8 mouse cellular contexts compared by ENCODE assay signal in genomic region chr17:84511682-84512515, GRCm38 (mm10). TPM values are rescaled to one million over a fixed set of nuclear protein-coding genes. Genes with fewer than 3 reads are reported as not detected.
A peak's percentile ranks its signal among the peaks of the same experiment; 100 is the strongest.
DNase-seq lines count a peak whose midpoint lies in the region; ATAC-seq and TF ChIP-seq lines count a peak whose summit lies in the region.

Gene Plekhh2, plus strand, starts transcription at chr17:84511895.

- H3K27ac ChIP-seq in hindbrain, embryonic 12.5 days: no peak within 1 kb of the TSS
- H3K27ac ChIP-seq in lung, postnatal 0 days (ENCODE audit: low read length): peak within 1 kb of the TSS; percentile 90

- peak; percentile 85 for ATAC-seq in hindbrain, embryonic 12.5 days (ENCODE audit: low FRiP score)
- peak; percentile 91 for ATAC-seq in lung, postnatal 0 days

- H3K9me3 ChIP-seq in hindbrain, embryonic 12.5 days (replicated peaks): no peaks in the 10 kb centered on the region
- no peaks in the 10 kb centered on the region for H3K9me3 ChIP-seq in lung, postnatal 0 days (ENCODE audit: low read length)

- no peaks in the 10 kb centered on the region for H3K36me3 ChIP-seq in hindbrain, embryonic 12.5 days
- no peaks in the 10 kb centered on the region for H3K36me3 ChIP-seq in lung, postnatal 0 days (ENCODE audit: insufficient read depth, low read length)

- H3K4me3 ChIP-seq in hindbrain, embryonic 12.5 days: peak within 1 kb of the TSS; percentile 57
- peak within 1 kb of the TSS; percentile 82 for H3K4me3 ChIP-seq in lung, postnatal 0 days (ENCODE audit: low read depth, low read length)

- H3K4me2 ChIP-seq in hindbrain, embryonic 12.5 days (replicated peaks): peak within 1 kb of the TSS; percentile 97
- H3K4me2 ChIP-seq in lung, postnatal 0 days (replicated peaks; ENCODE audit: low read depth, low read length): peak within 1 kb of the TSS; percentile 86

- peak within 1 kb of the TSS; percentile 72 for H3K9ac ChIP-seq in hindbrain, embryonic 12.5 days
- H3K9ac ChIP-seq in lung, postnatal 0 days (replicated peaks; ENCODE audit: low read depth): peak within 1 kb of the TSS; percentile 58

- TF ChIP-seq CTCF in lung, postnatal 0 days (IDR thresholded peaks at IDR 0.05): peak; percentile 53

- peaks cover 7% of the 10 kb centered on the region; the same call in 1 of the 2 replicates for H3K27me3 ChIP-seq in hindbrain, embryonic 12.5 days
- no peaks in the 10 kb centered on the region for H3K27me3 ChIP-seq in lung, postnatal 0 days (replicated peaks; ENCODE audit: insufficient read depth, low read length)

- WGBS in hindbrain, embryonic 12.5 days: under 1% methylated on average over 78 of the region's 79 CpGs
- 3% methylated on average over 62 of the region's 79 CpGs for WGBS in lung, postnatal 0 days

- peak; percentile 91 for DNase-seq in R1 (ENCODE audit: low read depth, low spot score)
- DNase-seq in cerebellum, postnatal 10 days: peak; percentile 83 to 87
- DNase-seq in frontal cortex, postnatal 25 days (ENCODE audit: low spot score in 2 of 2): peak; percentile 66 to 72
- DNase-seq in layer of hippocampus, postnatal 25 days (ENCODE audit: extremely low spot score in 1 of 2, low spot score in 1 of 2): peak; percentile 72 to 77
- peak; percentile 90 for DNase-seq in lung, postnatal 0 days (ENCODE audit: low spot score)
- peak; percentile 29 for DNase-seq in retina, adult 2 months (ENCODE audit: low read depth, low spot score)
- DNase-seq in urinary bladder, postnatal 25 days (ENCODE audit: low spot score): peak; percentile 72

- H3K4me1 ChIP-seq in hindbrain, embryonic 12.5 days: peaks cover 25% of the 10 kb centered on the region
- no peaks in the 10 kb centered on the region for H3K4me1 ChIP-seq in lung, postnatal 0 days (ENCODE audit: insufficient read depth, low read depth, low read length)

- TF ChIP-seq EP300 in lung, postnatal 0 days (IDR thresholded peaks at IDR 0.05): no peak

RNA-seq across cellular contexts. Expression of gene Plekhh2, which starts in this region (rescaled TPM):
- 3.8 and 4.7 TPM in 2 replicates for polyA plus RNA-seq in hindbrain, embryonic 12.5 days (2016; fragmentation: Nextera tagmentation; extraction: Ambion mirVana)
- total RNA-seq in layer of hippocampus, postnatal 25 days (2021): 1 to 10 TPM; 3.7 to 5.9 TPM
- 5.1 and 5.5 TPM in 2 replicates for polyA plus RNA-seq in lung, postnatal 0 days (2015; fragmentation: Nextera tagmentation; extraction: Ambion mirVana)

Comparison
In these comparisons a context has a peak if more than half of its experiments do, and no peak if none do; other contexts are left out.
1. DNase-seq: peak in every context shown above with its lines; median percentile 91 in R1; 90 in lung, postnatal 0 days; 85 in cerebellum, postnatal 10 days; 74 in layer of hippocampus, postnatal 25 days; 72 in urinary bladder, postnatal 25 days; 69 in frontal cortex, postnatal 25 days; 29 in retina, adult 2 months.